Mouse (Mus musculus): Measurements from ENCODE around the gene Lrmp. TPM values are rescaled to one million over a fixed set of nuclear protein-coding genes. Genes with fewer than 3 reads are reported as not detected.

Lrmp gene
- total and polyA plus RNA-seq, 3 experiments, result 64.3 to 70.1 TPM; not detected in 1

DNA sequence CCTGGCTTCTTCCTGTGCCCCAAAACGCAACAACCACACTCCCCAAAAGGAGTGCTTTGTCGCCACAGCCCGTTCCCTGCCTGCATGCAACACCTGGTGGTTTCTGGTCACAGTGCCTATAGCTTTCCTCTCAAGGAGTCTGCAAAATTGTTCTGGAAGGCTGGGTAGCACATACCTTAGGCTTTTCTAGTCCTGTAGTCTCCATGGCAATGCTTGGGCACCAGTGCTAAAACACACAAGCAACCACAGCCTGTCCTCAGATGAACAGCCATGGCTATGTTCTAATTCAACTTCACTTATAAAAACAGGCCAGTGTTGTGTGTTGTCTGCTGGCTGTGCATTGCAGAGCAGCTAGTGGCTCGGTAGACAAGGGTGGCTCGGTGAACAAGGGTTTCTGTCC, 21.4 kb downstream of the Lrmp start:
- Histone ChIP-seq H3K4me1 (ENCODE audit: control insufficient read depth in 1 of 2, insufficient read depth in 2 of 2, low read length in 2 of 2) (no peaks in the 10 kb centered on the region), H3K27me3 (ENCODE audit: control insufficient read depth in 1 of 2, insufficient read depth in 2 of 2, low read length in 2 of 2) (no peaks in the 10 kb centered on the region), H3K9ac (ENCODE audit: control insufficient read depth, low read depth, low read length, poor library complexity, severe bottlenecking) (no peak overlapping the region), H3K36me3 (ENCODE audit: control insufficient read depth in 1 of 2, insufficient read depth in 2 of 2, low read length in 2 of 2) (peaks cover 0 to 4% of the 10 kb centered on the region in 2 experiments; a peak in 1 of 4 replicates), H3K79me2 (ENCODE audit: control insufficient read depth, insufficient read depth, low read length, poor library complexity) (peaks cover 5% of the 10 kb centered on the region; the same call in 1 of the 2 replicates), H3K27ac (ENCODE audit: control insufficient read depth, low read depth, low read length) (no peak overlapping the region), H3K9me3 (replicated peaks; ENCODE audit: insufficient read depth, low read length) (no peaks in the 10 kb centered on the region), H3K4me3 (ENCODE audit: control insufficient read depth in 1 of 2, insufficient read depth in 1 of 2, low read depth in 2 of 2, low read length in 2 of 2) (no peak overlapping the region)
- no peak for TF ChIP-seq KAT2A (conservative IDR thresholded peaks at IDR 0.05; ENCODE audit: low read depth, low read length)
- TF ChIP-seq USF2 (IDR thresholded peaks at IDR 0.05; ENCODE audit: borderline replicate concordance in 1 of 2, insufficient read depth in 1 of 2, low read depth in 1 of 2, low read length in 2 of 2), result no peak
- no peak for TF ChIP-seq JUND (IDR thresholded peaks at IDR 0.05; ENCODE audit: low read depth, low read length)
- TF ChIP-seq MEF2A (IDR thresholded peaks at IDR 0.05; ENCODE audit: extremely low read depth, insufficient replicate concordance, low read depth, low read length, poor library complexity, severe bottlenecking), result no peak
- no peak for TF ChIP-seq BHLHE40 (IDR thresholded peaks at IDR 0.05; ENCODE audit: borderline replicate concordance, low read depth, low read length)
- TF ChIP-seq TCF12 (IDR thresholded peaks at IDR 0.05; ENCODE audit: low read depth, low read length), result no peak
- DNase-seq (ENCODE audit: low read depth, low spot score), result no peak

DNA sequence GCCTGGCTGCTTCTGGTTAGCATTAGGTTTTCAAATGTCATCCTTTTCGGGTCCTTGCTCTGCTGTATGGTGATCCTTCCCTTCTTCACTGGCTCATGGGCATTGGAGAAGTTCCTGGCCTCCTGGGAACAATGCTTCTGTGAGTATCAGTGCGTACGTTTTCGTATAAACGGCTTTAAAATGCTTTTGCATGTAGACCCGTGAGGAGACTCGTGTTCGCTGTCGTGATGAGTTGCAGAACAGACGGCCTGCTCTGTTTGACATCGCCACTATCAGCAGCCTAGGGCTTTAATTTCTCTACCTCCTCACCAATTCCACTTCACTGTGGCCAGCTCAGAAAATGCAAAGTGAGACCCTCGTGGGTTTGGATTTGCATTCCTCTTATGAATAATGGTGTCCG, 23.8 kb downstream of the Lrmp start:
- Histone ChIP-seq H3K36me3 (ENCODE audit: control insufficient read depth in 1 of 2, insufficient read depth in 2 of 2, low read length in 2 of 2) (peaks cover 0 to 4% of the 10 kb centered on the region in 2 experiments; a peak in 1 of 4 replicates), H3K9ac (ENCODE audit: control insufficient read depth, low read depth, low read length, poor library complexity, severe bottlenecking) (no peak overlapping the region), H3K27ac (ENCODE audit: control insufficient read depth, low read depth, low read length) (no peak overlapping the region), H3K4me1 (ENCODE audit: control insufficient read depth in 1 of 2, insufficient read depth in 2 of 2, low read length in 2 of 2) (no peaks in the 10 kb centered on the region), H3K9me3 (replicated peaks; ENCODE audit: insufficient read depth, low read length) (no peaks in the 10 kb centered on the region), H3K79me2 (ENCODE audit: control insufficient read depth, insufficient read depth, low read length, poor library complexity) (no peaks in the 10 kb centered on the region), H3K27me3 (ENCODE audit: control insufficient read depth in 1 of 2, insufficient read depth in 2 of 2, low read length in 2 of 2) (no peaks in the 10 kb centered on the region), H3K4me3 (ENCODE audit: control insufficient read depth in 1 of 2, insufficient read depth in 1 of 2, low read depth in 2 of 2, low read length in 2 of 2) (no peak overlapping the region)
- no peak for DNase-seq (ENCODE audit: low read depth, low spot score)
- no peak for TF ChIP-seq EP300 (IDR thresholded peaks at IDR 0.05; ENCODE audit: low read depth in 1 of 2, low read length in 2 of 2)
- no peak for TF ChIP-seq RAD21 (IDR thresholded peaks at IDR 0.05; ENCODE audit: low read depth, low read length)
- TF ChIP-seq MAZ (IDR thresholded peaks at IDR 0.05; ENCODE audit: low read depth, low read length), result no peak
- TF ChIP-seq MEF2A (IDR thresholded peaks at IDR 0.05; ENCODE audit: extremely low read depth, insufficient replicate concordance, low read depth, low read length, poor library complexity, severe bottlenecking), result no peak
- TF ChIP-seq JUND (IDR thresholded peaks at IDR 0.05; ENCODE audit: low read depth, low read length), result no peak
- no peak for TF ChIP-seq MAX (IDR thresholded peaks at IDR 0.05; ENCODE audit: low read length)
- TF ChIP-seq GATA1 (IDR thresholded peaks at IDR 0.05; ENCODE audit: low read depth, low read length), result no peak
- no peak for TF ChIP-seq ZMIZ1 (IDR thresholded peaks at IDR 0.05; ENCODE audit: low read depth, low read length)
- no peak for TF ChIP-seq SIN3A (IDR thresholded peaks at IDR 0.05; ENCODE audit: low read length)
- TF ChIP-seq POLR2A (IDR thresholded peaks at IDR 0.05; ENCODE audit: control insufficient read depth in 1 of 2, insufficient read depth in 1 of 2, low read depth in 1 of 2, low read length in 2 of 2, poor library complexity in 1 of 2), result no peak
- TF ChIP-seq NELFE (IDR thresholded peaks at IDR 0.05; ENCODE audit: low read depth, low read length), result no peak
- TF ChIP-seq TBP (IDR thresholded peaks at IDR 0.05; ENCODE audit: low read depth, low read length), result no peak
- no peak for TF ChIP-seq ZC3H11A (IDR thresholded peaks at IDR 0.05; ENCODE audit: low read depth, low read length)
- TF ChIP-seq ZNF384 (IDR thresholded peaks at IDR 0.05; ENCODE audit: low read depth, low read length), result no peak
- TF ChIP-seq TCF12 (IDR thresholded peaks at IDR 0.05; ENCODE audit: low read depth, low read length), result no peak
- TF ChIP-seq MYB (IDR thresholded peaks at IDR 0.05; ENCODE audit: low read depth, low read length), result no peak
- no peak for TF ChIP-seq ZKSCAN1 (IDR thresholded peaks at IDR 0.05; ENCODE audit: low read depth, low read length)
- TF ChIP-seq POLR2AphosphoS5 (IDR thresholded peaks at IDR 0.05; ENCODE audit: borderline replicate concordance, low read depth, low read length), result no peak

Measured in MEL (cell line).